Mouse (Mus musculus) heart, embryonic 16.5 days (tissue): ENCODE results near the gene Cep89. TPM values are rescaled to one million over a fixed set of nuclear protein-coding genes. Genes with fewer than 3 reads are reported as not detected.
A peak's percentile ranks its signal among the peaks of the same experiment; 100 is the strongest.

Experiments used
- ATAC-seq: fragments of 200-750 bp; cut with Nextera tagmentation; replicated peaks from 2 replicates; pipeline ENCODE4 v1.8.0; 2017; ENCODE audit warnings: moderate number of reproducible peaks; ENCODE audit not compliant: insufficient read depth, low FRiP score; ENCODE audit errors: extremely low read depth
- H3K27ac ChIP-seq: fragments of 300-500 bp; sonication (generic); 2 replicates; pipeline ENCODE4 v1.5.1; 2014; ENCODE audit warnings: mild to moderate bottlenecking, low read length, control low read depth, moderate library complexity
- H3K27me3 ChIP-seq: fragments of 300-500 bp; sonication (generic); 2 replicates; pipeline ENCODE4 v1.6.1; 2014; ENCODE audit warnings: low read length, mixed read lengths; ENCODE audit not compliant: control insufficient read depth, insufficient read depth
- H3K36me3 ChIP-seq: fragments of 300-500 bp; sonication (generic); 2 replicates; pipeline ENCODE4 v1.6.1; 2014; ENCODE audit not compliant: control insufficient read depth, insufficient read depth
- H3K4me1 ChIP-seq: fragments of 300-500 bp; sonication (generic); 2 replicates; pipeline ENCODE4 v1.6.1; 2014; ENCODE audit warnings: low read length, mixed read lengths; ENCODE audit not compliant: control insufficient read depth, insufficient read depth
- H3K4me2 ChIP-seq: fragments of 300-500 bp; sonication (generic); 2 replicates; pipeline ENCODE4 v1.6.1; 2014; ENCODE audit warnings: low read depth, mild to moderate bottlenecking, control low read depth, low read length
- H3K4me3 ChIP-seq: fragments of 300-500 bp; sonication (generic); 2 replicates; pipeline ENCODE4 v1.5.1; 2014; ENCODE audit warnings: mild to moderate bottlenecking, control low read depth, low read length
- H3K9ac ChIP-seq: fragments of 300-500 bp; sonication (generic); 2 replicates; pipeline ENCODE4 v1.6.1; 2014; ENCODE audit warnings: low read length, control low read depth
- H3K9me3 ChIP-seq: fragments of 300-500 bp; sonication (generic); replicated peaks from 2 replicates; pipeline ENCODE4 v1.6.1; 2016; ENCODE audit warnings: low read length; ENCODE audit not compliant: control insufficient read depth
- WGBS: fragments of 180-500 bp; shearing (Covaris S2); extraction: QIAGEN DNeasy Blood & Tissue Kit; methylation state at CpG from one replicate; pipeline ENCODE4 v1.1.7; 2014; 5-methylcytosine and 5-hydroxymethylcytosine counted together
- polyA plus RNA-seq: library from polyadenylated mRNA; unstranded; fragments of >200 nt; fragmentation: Nextera tagmentation; extraction: Ambion mirVana; gene quantifications from 2 replicates; pipeline ENCODE4 v1.2.1, GENCODE M21; 2015

The Cep89 gene
- polyA plus RNA-seq, 1 experiment from 2014 or later, result 45.2 TPM

- WGBS, result 64% methylated on average over 5 of the region's 5 CpGs
- ATAC-seq, result peak; percentile 63
- Histone ChIP-seq H3K4me1 (no peaks in the 10 kb centered on the region), H3K27me3 (no peaks in the 10 kb centered on the region), H3K36me3 (peaks cover 30% of the 10 kb centered on the region), H3K27ac (no peak overlapping the region), H3K9me3 (no peaks in the 10 kb centered on the region), H3K4me2 (no peak overlapping the region), H3K4me3 (no peak overlapping the region), H3K9ac (no peak overlapping the region)
Measured at GRCm38 (mm10) chr7:35415226-35415625, 18.4 kb downstream of the Cep89 start.

GRCm38 (mm10) chr7:35415801-35416653 is 19.2 kb downstream of the Cep89 start:
- Histone ChIP-seq H3K9me3 (no peaks in the 10 kb centered on the region), H3K4me1 (no peaks in the 10 kb centered on the region), H3K27me3 (no peaks in the 10 kb centered on the region), H3K27ac (no peak overlapping the region), H3K9ac (no peak overlapping the region), H3K4me3 (no peak overlapping the region), H3K36me3 (peaks cover 22% of the 10 kb centered on the region), H3K4me2 (no peak overlapping the region)
- 81% methylated on average over 9 of the region's 9 CpGs for WGBS
- no peak for ATAC-seq

GRCm38 (mm10) chr7:35416654-35416948 is 19.8 kb downstream of the Cep89 start:
- no peak overlapping the region for H3K9ac ChIP-seq
- no peak overlapping the region for H3K4me2 ChIP-seq
- H3K27me3 ChIP-seq, result no peaks in the 10 kb centered on the region
- H3K4me3 ChIP-seq, result no peak overlapping the region
- H3K9me3 ChIP-seq, result no peaks in the 10 kb centered on the region
- WGBS, result 84% methylated on average over 5 of the region's 5 CpGs
- peaks cover 28% of the 10 kb centered on the region for H3K36me3 ChIP-seq
- H3K4me1 ChIP-seq, result no peaks in the 10 kb centered on the region
- no peak overlapping the region for H3K27ac ChIP-seq
- ATAC-seq, result no peak

- Histone ChIP-seq H3K4me2 (no peak overlapping the region), H3K9me3 (no peaks in the 10 kb centered on the region), H3K4me1 (no peaks in the 10 kb centered on the region), H3K36me3 (peaks cover 36% of the 10 kb centered on the region), H3K27ac (no peak overlapping the region), H3K9ac (no peak overlapping the region), H3K4me3 (no peak overlapping the region), H3K27me3 (no peaks in the 10 kb centered on the region)
- 86% methylated on average over 10 of the region's 10 CpGs for WGBS
- no peak for ATAC-seq
Measured at GRCm38 (mm10) chr7:35423071-35423470, 26.2 kb downstream of the Cep89 start.

- Histone ChIP-seq H3K36me3 (peaks cover 39% of the 10 kb centered on the region), H3K9ac (no peak overlapping the region)
- WGBS, result 89% methylated on average over 10 of the region's 10 CpGs
Measured at GRCm38 (mm10) chr7:35428146-35428545, 31.3 kb downstream of the Cep89 start.

GRCm38 (mm10) chr7:35435266-35435665 is 38.4 kb downstream of the Cep89 start:
- H3K4me1 ChIP-seq, result no peaks in the 10 kb centered on the region
- no peak overlapping the region for H3K27ac ChIP-seq
- no peak for ATAC-seq
- H3K4me3 ChIP-seq, result no peak overlapping the region
- WGBS, result 84% methylated on average over 9 of the region's 9 CpGs
- no peaks in the 10 kb centered on the region for H3K27me3 ChIP-seq
- no peak overlapping the region for H3K4me2 ChIP-seq
- H3K36me3 ChIP-seq, result peaks cover 53% of the 10 kb centered on the region
- no peaks in the 10 kb centered on the region for H3K9me3 ChIP-seq
- H3K9ac ChIP-seq, result no peak overlapping the region

More at GRCm38 (mm10) chr7:35428146-35428545, 31.3 kb downstream of the Cep89 start:
- no peaks in the 10 kb centered on the region for H3K4me1 ChIP-seq
- no peaks in the 10 kb centered on the region for H3K27me3 ChIP-seq
- ATAC-seq, result no peak
- no peak overlapping the region for H3K27ac ChIP-seq
- no peaks in the 10 kb centered on the region for H3K9me3 ChIP-seq
- no peak overlapping the region for H3K4me3 ChIP-seq
- H3K4me2 ChIP-seq, result no peak overlapping the region

- H3K27ac ChIP-seq, result no peak overlapping the region
- ATAC-seq, result no peak
Measured at GRCm38 (mm10) chr7:35447501-35447900, 50.7 kb downstream of the Cep89 start.

GRCm38 (mm10) chr7:35447996-35448846 is 51.4 kb downstream of the Cep89 start, which contains the start of gene Slc7a9:
Slc7a9 (plus strand) TSS chr7:35448796.
- Histone ChIP-seq H3K27ac (no peak within 1 kb of the TSS), H3K4me1 (0 out of 2 replicates have a peak, but pooled peaks cover 2% of the 10 kb centered on the region), H3K27me3 (no peaks in the 10 kb centered on the region; the same call in 1 of the 2 replicates), H3K4me3 (no peak within 1 kb of the TSS), H3K9me3 (no peaks in the 10 kb centered on the region; the same call in 1 of the 2 replicates), H3K4me2 (no peak within 1 kb of the TSS), H3K36me3 (no peaks in the 10 kb centered on the region), H3K9ac (no peak within 1 kb of the TSS)
- 25% methylated on average over 15 of the region's 15 CpGs for WGBS
- ATAC-seq, result peak; percentile 40

More at GRCm38 (mm10) chr7:35447501-35447900, 50.7 kb downstream of the Cep89 start:
- WGBS, result 54% methylated on average over 4 of the region's 4 CpGs
- H3K9me3 ChIP-seq, result no peaks in the 10 kb centered on the region; the same call in 1 of the 2 replicates
- no peaks in the 10 kb centered on the region for H3K36me3 ChIP-seq
- H3K4me2 ChIP-seq, result no peak overlapping the region
- H3K9ac ChIP-seq, result no peak overlapping the region
- no peaks in the 10 kb centered on the region; the same call in 1 of the 2 replicates for H3K27me3 ChIP-seq
- H3K4me3 ChIP-seq, result no peak overlapping the region
- 0 out of 2 replicates have a peak, but pooled peaks cover 2% of the 10 kb centered on the region for H3K4me1 ChIP-seq
